Mouse (Mus musculus) bone marrow macrophage, adult 2 months (primary cell): ENCODE measurements around the gene Arid2.

Source experiments
- CTCF ChIP-seq: IDR thresholded peaks from 2 replicates; pipeline ENCODE4 v1.5.1; 2012; ENCODE audit warnings: low read depth, mild to moderate bottlenecking, low read length, moderate library complexity
- POLR2A ChIP-seq: IDR thresholded peaks from 2 replicates; pipeline ENCODE4 v1.6.1; 2012; ENCODE audit warnings: mild to moderate bottlenecking, low read depth, low read length, borderline replicate concordance

GRCm38 (mm10) chr15:96398333-96398732 lies 111.0 kb downstream of the Arid2 start:
- TF ChIP-seq POLR2A: no peak
- TF ChIP-seq CTCF: no peak
